9 mouse cellular contexts compared by ENCODE assay signal in genomic region chr2:127142031-127142430, GRCm38 (mm10). TPM values are rescaled to one million over a fixed set of nuclear protein-coding genes. Genes with fewer than 3 reads are reported as not detected.
DNase-seq lines count a peak whose midpoint lies in the region; ATAC-seq and TF ChIP-seq lines count a peak whose summit lies in the region.
"Had no signal": no experiment of that assay in that cellular context is flagged by ENCODE, and none has a peak within 500 bp of the region (broad histone marks: within the 10 kb centered on the region; RNA-seq: fewer than 3 reads in every experiment).

No protein-coding gene starts in this region.

- ATAC-seq in embryonic facial prominence, embryonic 15.5 days (ENCODE audit: insufficient number of reproducible peaks, low FRiP score, low TSS enrichment, low read depth) = no peak
- ATAC-seq in hindbrain, embryonic 12.5 days (ENCODE audit: low FRiP score) = no peak
- ATAC-seq in liver, postnatal 0 days = 0 out of 2 replicates have a peak, but pooled peaks have one; percentile 5

- no peak overlapping the region for H3K9ac ChIP-seq in embryonic facial prominence, embryonic 15.5 days
- H3K9ac ChIP-seq in hindbrain, embryonic 12.5 days = no peak overlapping the region
- peak overlapping the region; percentile 63 for H3K9ac ChIP-seq in liver, postnatal 0 days (replicated peaks)

- 86% methylated on average over 10 of the region's 10 CpGs for WGBS in embryonic facial prominence, embryonic 15.5 days
- WGBS in hindbrain, embryonic 12.5 days = 84% methylated on average over 10 of the region's 10 CpGs
- WGBS in liver, postnatal 0 days (ENCODE audit: insufficient replicate concordance) = 68% methylated on average over 10 of the region's 10 CpGs

- no peaks in the 10 kb centered on the region for H3K27me3 ChIP-seq in embryonic facial prominence, embryonic 15.5 days
- H3K27me3 ChIP-seq in hindbrain, embryonic 12.5 days = no peaks in the 10 kb centered on the region
- H3K27me3 ChIP-seq in liver, postnatal 0 days (ENCODE audit: insufficient read depth, low read length) = no peaks in the 10 kb centered on the region

- no peaks in the 10 kb centered on the region for H3K9me3 ChIP-seq in embryonic facial prominence, embryonic 15.5 days (replicated peaks)
- H3K9me3 ChIP-seq in hindbrain, embryonic 12.5 days (replicated peaks) = 0 out of 2 replicates have a peak, but pooled peaks cover 2% of the 10 kb centered on the region
- H3K9me3 ChIP-seq in liver, postnatal 0 days (ENCODE audit: low read length) = no peaks in the 10 kb centered on the region

- DNase-seq in liver, postnatal 0 days = no peak
- DNase-seq in right cerebral cortex, postnatal 25 days = no peak
- DNase-seq in right cerebral cortex, adult 2 months (ENCODE audit: low spot score in 2 of 2) = no peak
- DNase-seq in cerebellum, adult 9-11 months = no peak
- DNase-seq in layer of hippocampus, postnatal 14 days (ENCODE audit: low spot score in 2 of 2) = no peak
- DNase-seq: adrenal gland, adult 8-10 months had no signal

- no peak for TF ChIP-seq EP300 in liver, postnatal 0 days (IDR thresholded peaks at IDR 0.05; ENCODE audit: low read depth)

- peak overlapping the region; percentile 77 for H3K27ac ChIP-seq in brown adipose tissue, adult 24 weeks (replicated peaks; ENCODE audit: low read depth, low read length)
- H3K27ac ChIP-seq in embryonic facial prominence, embryonic 15.5 days (replicated peaks) = no peak overlapping the region
- no peak overlapping the region for H3K27ac ChIP-seq in hindbrain, embryonic 12.5 days
- peak overlapping the region; percentile 34; the same call in 1 of the 2 replicates for H3K27ac ChIP-seq in liver, postnatal 0 days (ENCODE audit: low read depth)

- H3K36me3 ChIP-seq in embryonic facial prominence, embryonic 15.5 days = peaks cover 25% of the 10 kb centered on the region
- H3K36me3 ChIP-seq in hindbrain, embryonic 12.5 days = 0 out of 2 replicates have a peak, but pooled peaks cover 5% of the 10 kb centered on the region
- H3K36me3 ChIP-seq in liver, postnatal 0 days (replicated peaks; ENCODE audit: insufficient read depth, low read length) = peaks cover 19% of the 10 kb centered on the region

- peak overlapping the region; percentile 86 for H3K4me3 ChIP-seq in brown adipose tissue, adult 24 weeks (ENCODE audit: insufficient read depth, low read depth, low read length)
- H3K4me3 ChIP-seq in embryonic facial prominence, embryonic 15.5 days (replicated peaks) = peak overlapping the region; percentile 55
- H3K4me3 ChIP-seq in hindbrain, embryonic 12.5 days = no peak overlapping the region
- peak overlapping the region; percentile 62 for H3K4me3 ChIP-seq in liver, postnatal 0 days (ENCODE audit: low read depth, low read length)

- TF ChIP-seq CTCF in liver, postnatal 0 days (IDR thresholded peaks at IDR 0.05; ENCODE audit: low read depth) = peak; percentile 25; the same call in 1 of the 2 replicates

- peak overlapping the region; percentile 72 for H3K4me2 ChIP-seq in embryonic facial prominence, embryonic 15.5 days (replicated peaks)
- H3K4me2 ChIP-seq in hindbrain, embryonic 12.5 days (replicated peaks) = peak overlapping the region; percentile 88
- peak overlapping the region; percentile 94 for H3K4me2 ChIP-seq in liver, postnatal 0 days (ENCODE audit: low read depth, low read length)

- peaks cover 13% of the 10 kb centered on the region for H3K4me1 ChIP-seq in brown adipose tissue, adult 24 weeks (ENCODE audit: control insufficient read depth, insufficient read depth, insufficient read length, low read length)
- H3K4me1 ChIP-seq in embryonic facial prominence, embryonic 15.5 days = peaks cover 30% of the 10 kb centered on the region
- peaks cover 20% of the 10 kb centered on the region for H3K4me1 ChIP-seq in hindbrain, embryonic 12.5 days
- H3K4me1 ChIP-seq in liver, postnatal 0 days (ENCODE audit: insufficient read depth) = peaks cover 38% of the 10 kb centered on the region

RNA-seq across cellular contexts. Expression of gene Itpripl1, which starts 1.2 kb away (rescaled TPM):
- polyA plus RNA-seq in brown adipose tissue, adult 24 weeks (2012; ENCODE audit: insufficient read depth, insufficient read length, missing spikeins) = 2.2 and 3.3 TPM in 2 replicates
- 27.2 and 27.4 TPM in 2 replicates for polyA plus RNA-seq in embryonic facial prominence, embryonic 15.5 days (2015; fragmentation: Nextera tagmentation; extraction: Ambion mirVana)
- 13.9 and 16.7 TPM in 2 replicates for polyA plus RNA-seq in hindbrain, embryonic 12.5 days (2016; fragmentation: Nextera tagmentation; extraction: Ambion mirVana)
- polyA plus RNA-seq in liver, postnatal 0 days (2015; fragmentation: Nextera tagmentation; extraction: Ambion mirVana) = 15.9 and 17.8 TPM in 2 replicates
- 1 to 10 TPM; 3.3 to 7.1 TPM for total RNA-seq in layer of hippocampus, postnatal 14 days (2021)

RNA-seq across cellular contexts. Expression of gene Ncaph, which starts 8.3 kb away (rescaled TPM):
- 1.0 and 1.5 TPM in 2 replicates for polyA plus RNA-seq in brown adipose tissue, adult 24 weeks (2012; ENCODE audit: insufficient read depth, insufficient read length, missing spikeins)
- polyA plus RNA-seq in embryonic facial prominence, embryonic 15.5 days (2015; fragmentation: Nextera tagmentation; extraction: Ambion mirVana) = 60.2 and 62.2 TPM in 2 replicates
- polyA plus RNA-seq in hindbrain, embryonic 12.5 days (2016; fragmentation: Nextera tagmentation; extraction: Ambion mirVana) = 58.5 and 62.6 TPM in 2 replicates
- polyA plus RNA-seq in liver, postnatal 0 days (2015; fragmentation: Nextera tagmentation; extraction: Ambion mirVana) = 21.5 and 23.4 TPM in 2 replicates
- 1 to 10 TPM; 4.5 to 5.6 TPM for total RNA-seq in layer of hippocampus, postnatal 14 days (2021)

Comparison
In these comparisons a context has a peak if more than half of its experiments do, and no peak if none do; other contexts are left out.
1. H3K27ac ChIP-seq: peak in brown adipose tissue, adult 24 weeks (single experiment) and liver, postnatal 0 days (single experiment); none in embryonic facial prominence, embryonic 15.5 days (single experiment) and hindbrain, embryonic 12.5 days (single experiment).
2. Peak in every context shown above with its lines, with median percentiles within 50 percentile points of each other: H3K4me2 ChIP-seq.